Mouse (Mus musculus) spleen, postnatal 0 days (tissue): ENCODE data around the gene Tmem177. TPM values are rescaled to one million over a fixed set of nuclear protein-coding genes. Genes with fewer than 3 reads are reported as not detected.

Experiments
- polyA plus RNA-seq: library from polyadenylated mRNA; unstranded; fragments of >200 nt; fragmentation: Nextera tagmentation; extraction: Ambion mirVana; gene quantifications from 2 replicates; pipeline ENCODE4 v1.2.1, GENCODE M21; 2015

The Tmem177 gene
- 4.2 and 4.3 TPM in 2 replicates for polyA plus RNA-seq

GRCm38 (mm10) chr1:119912953-119913814, at the start of gene Tmem177:
Tmem177 (minus strand) TSS chr1:119913208.

Other genes starting within 250 kb of the Tmem177 start
- gene Ptpn4, start 75.6 kb downstream of the Tmem177 start, polyA plus RNA-seq: 1.9 TPM in 2 replicates
- gene Cfap221, start 84.0 kb upstream of the Tmem177 start, polyA plus RNA-seq: not detected in 2 replicates
- 0.06 TPM in 1 of 2 replicates, not detected in the other for gene Sctr, start 93.7 kb upstream of the Tmem177 start, polyA plus RNA-seq
- 7.3 and 11.8 TPM in 2 replicates for gene Tmem37, start 160.9 kb upstream of the Tmem177 start, polyA plus RNA-seq
- 238 and 248 TPM in 2 replicates for gene Dbi, start 207.9 kb upstream of the Tmem177 start, polyA plus RNA-seq
- 12.7 and 13.0 TPM in 2 replicates for gene 3110009E18Rik, start 208.0 kb upstream of the Tmem177 start, polyA plus RNA-seq